Mouse (Mus musculus) erythroblast, adult 5-6 weeks (primary cell): Measurements from ENCODE around the gene H2-Ab1. TPM values are rescaled to one million over a fixed set of nuclear protein-coding genes. Genes with fewer than 3 reads are reported as not detected.
A peak's percentile ranks its signal among the peaks of the same experiment; 100 is the strongest.
"Not testable (repeated sequence)": the region's sequence is repeated elsewhere in the genome, so short reads cannot be mapped to it uniquely, and the experiment has no call there.

Experiments used
- ATAC-seq: replicated peaks from 2 replicates; pipeline ENCODE4 v1.8.0; 2016; ENCODE audit warnings: moderate number of reproducible peaks, mild to moderate bottlenecking, moderate TSS enrichment, inconsistent platforms; ENCODE audit not compliant: poor library complexity, low FRiP score, severe bottlenecking
- total RNA-seq, 2 experiments: library from RNA; stranded (forward) in 1 of 2; stranded (reverse) in 1 of 2; fragments of 150-400 nt in 1 of 2; fragments of 200-764, 138-1000 nt in 1 of 2; gene quantifications; 2 replicates each; pipeline versions ENCODE4 v1.2.3 to v1.2.4; 2015 to 2017; ENCODE audit warnings: low replicate concordance in 2 of 2

Gene H2-Ab1
- total RNA-seq, 2 experiments from 2014 or later: 79.7 to 138 TPM

GRCm38 (mm10) chr17:34304751-34305150 lies 47.3 kb downstream of the H2-Ab1 start:
- ATAC-seq: no peak

GRCm38 (mm10) chr17:34305380-34306030 lies 48.0 kb downstream of the H2-Ab1 start, which contains the start of gene H2-Eb1:
TSS of gene H2-Eb1 (plus strand) at chr17:34305867.
- ATAC-seq: no peak

GRCm38 (mm10) chr17:34306407-34306806 lies 48.9 kb downstream of the H2-Ab1 start:
- no peak for ATAC-seq

GRCm38 (mm10) chr17:34307216-34307615 lies 49.7 kb downstream of the H2-Ab1 start:
- ATAC-seq: no peak

- ATAC-seq: no peak
Observed at GRCm38 (mm10) chr17:34308161-34308560, 50.7 kb downstream of the H2-Ab1 start.

- no peak for ATAC-seq
Observed at GRCm38 (mm10) chr17:34309225-34309624, 51.7 kb downstream of the H2-Ab1 start.

GRCm38 (mm10) chr17:34309683-34310385 lies 52.3 kb downstream of the H2-Ab1 start:
- ATAC-seq: no peak

GRCm38 (mm10) chr17:34310526-34310925 lies 53.0 kb downstream of the H2-Ab1 start:
- not testable (repeated sequence) for ATAC-seq

- ATAC-seq: no peak
Observed at GRCm38 (mm10) chr17:34312185-34312584, 54.7 kb downstream of the H2-Ab1 start.

- ATAC-seq: peak; percentile 81
Observed at GRCm38 (mm10) chr17:34313393-34313792, 55.9 kb downstream of the H2-Ab1 start.

- no peak for ATAC-seq
Observed at GRCm38 (mm10) chr17:34314286-34314685, 56.8 kb downstream of the H2-Ab1 start.

- ATAC-seq: no peak
Observed at GRCm38 (mm10) chr17:34315512-34315911, 58.0 kb downstream of the H2-Ab1 start.

GRCm38 (mm10) chr17:34316697-34317096 lies 59.2 kb downstream of the H2-Ab1 start:
- ATAC-seq: no peak

GRCm38 (mm10) chr17:34317275-34317674 lies 59.8 kb downstream of the H2-Ab1 start:
- no peak for ATAC-seq

Other genes with a start within 250 kb of the H2-Ab1 start
- gene Ring1, start 233.0 kb upstream of the H2-Ab1 start, total RNA-seq (2015; ENCODE audit: low replicate concordance): 1.9 and 9.2 TPM in 2 replicates
- 2.0 and 2.8 TPM in 2 replicates for gene Ring1, start 233.0 kb upstream of the H2-Ab1 start, total RNA-seq (2017; ENCODE audit: low replicate concordance)
- gene H2-Ke6, start 229.6 kb upstream of the H2-Ab1 start, total RNA-seq (2015; ENCODE audit: low replicate concordance): 26.5 and 50.7 TPM in 2 replicates
- gene H2-Ke6, start 229.6 kb upstream of the H2-Ab1 start, total RNA-seq (2017; ENCODE audit: low replicate concordance): 15.0 and 17.8 TPM in 2 replicates
- not detected in 2 replicates for gene Slc39a7, start 226.0 kb upstream of the H2-Ab1 start, total RNA-seq (2015; ENCODE audit: low replicate concordance)
- 11.5 and 16.6 TPM in 2 replicates for gene Slc39a7, start 226.0 kb upstream of the H2-Ab1 start, total RNA-seq (2017; ENCODE audit: low replicate concordance)
- gene Rxrb, start 225.9 kb upstream of the H2-Ab1 start, total RNA-seq (2015; ENCODE audit: low replicate concordance): 7.1 and 8.3 TPM in 2 replicates
- gene Rxrb, start 225.9 kb upstream of the H2-Ab1 start, total RNA-seq (2017; ENCODE audit: low replicate concordance): 10.7 and 12.0 TPM in 2 replicates
- gene Col11a2, start 218.3 kb upstream of the H2-Ab1 start, total RNA-seq (2015; ENCODE audit: low replicate concordance): 1.3 TPM in 1 of 2 replicates, not detected in the other
- 4.3 and 7.0 TPM in 2 replicates for gene Col11a2, start 218.3 kb upstream of the H2-Ab1 start, total RNA-seq (2017; ENCODE audit: low replicate concordance)
- gene H2-Oa, start 165.3 kb upstream of the H2-Ab1 start, total RNA-seq (2015; ENCODE audit: low replicate concordance): 0.84 and 7.9 TPM in 2 replicates
- gene H2-Oa, start 165.3 kb upstream of the H2-Ab1 start, total RNA-seq (2017; ENCODE audit: low replicate concordance): 1.1 TPM in 1 of 2 replicates, not detected in the other
- 15.9 and 37.5 TPM in 2 replicates for gene H2-DMa, start 138.1 kb upstream of the H2-Ab1 start, total RNA-seq (2015; ENCODE audit: low replicate concordance)
- gene H2-DMa, start 138.1 kb upstream of the H2-Ab1 start, total RNA-seq (2017; ENCODE audit: low replicate concordance): 11.7 and 13.3 TPM in 2 replicates
- gene Brd2, start 135.1 kb upstream of the H2-Ab1 start, total RNA-seq (2015; ENCODE audit: low replicate concordance): 36.1 and 75.0 TPM in 2 replicates
- gene Brd2, start 135.1 kb upstream of the H2-Ab1 start, total RNA-seq (2017; ENCODE audit: low replicate concordance): 114 and 135 TPM in 2 replicates
- 2.5 TPM in 1 of 2 replicates, not detected in the other for gene H2-DMb2, start 114.4 kb upstream of the H2-Ab1 start, total RNA-seq (2015; ENCODE audit: low replicate concordance)
- 3.2 and 3.6 TPM in 2 replicates for gene H2-DMb2, start 114.4 kb upstream of the H2-Ab1 start, total RNA-seq (2017; ENCODE audit: low replicate concordance)
- gene H2-DMb1, start 104.6 kb upstream of the H2-Ab1 start, total RNA-seq (2015; ENCODE audit: low replicate concordance): 6.1 and 9.6 TPM in 2 replicates
- 7.1 and 15.8 TPM in 2 replicates for gene H2-DMb1, start 104.6 kb upstream of the H2-Ab1 start, total RNA-seq (2017; ENCODE audit: low replicate concordance)
- 6.9 and 12.1 TPM in 2 replicates for gene Tap1, start 70.1 kb upstream of the H2-Ab1 start, total RNA-seq (2015; ENCODE audit: low replicate concordance)
- 13.3 and 24.7 TPM in 2 replicates for gene Tap1, start 70.1 kb upstream of the H2-Ab1 start, total RNA-seq (2017; ENCODE audit: low replicate concordance)
- 16.1 and 55.0 TPM in 2 replicates for gene Psmb9, start 69.9 kb upstream of the H2-Ab1 start, total RNA-seq (2015; ENCODE audit: low replicate concordance)
- 17.2 and 29.1 TPM in 2 replicates for gene Psmb9, start 69.9 kb upstream of the H2-Ab1 start, total RNA-seq (2017; ENCODE audit: low replicate concordance)
- gene Psmb8, start 60.0 kb upstream of the H2-Ab1 start, total RNA-seq (2015; ENCODE audit: low replicate concordance): 35.5 and 50.4 TPM in 2 replicates
- gene Psmb8, start 60.0 kb upstream of the H2-Ab1 start, total RNA-seq (2017; ENCODE audit: low replicate concordance): 34.0 and 37.2 TPM in 2 replicates
- gene Tap2, start 54.2 kb upstream of the H2-Ab1 start, total RNA-seq (2015; ENCODE audit: low replicate concordance): 0.38 and 5.2 TPM in 2 replicates
- 7.8 and 11.2 TPM in 2 replicates for gene Tap2, start 54.2 kb upstream of the H2-Ab1 start, total RNA-seq (2017; ENCODE audit: low replicate concordance)
- gene H2-Ob, start 18.8 kb upstream of the H2-Ab1 start, total RNA-seq (2015; ENCODE audit: low replicate concordance): 4.8 and 8.1 TPM in 2 replicates
- gene H2-Ob, start 18.8 kb upstream of the H2-Ab1 start, total RNA-seq (2017; ENCODE audit: low replicate concordance): 1.4 TPM in 1 of 2 replicates, not detected in the other
- gene H2-Aa, start 30.1 kb downstream of the H2-Ab1 start, total RNA-seq (2015; ENCODE audit: low replicate concordance): 92.2 and 127 TPM in 2 replicates
- gene H2-Aa, start 30.1 kb downstream of the H2-Ab1 start, total RNA-seq (2017; ENCODE audit: low replicate concordance): 32.1 and 32.2 TPM in 2 replicates
- 6.5 and 9.8 TPM in 2 replicates for gene H2-Eb1, start 48.2 kb downstream of the H2-Ab1 start, total RNA-seq (2015; ENCODE audit: low replicate concordance)
- gene H2-Eb1, start 48.2 kb downstream of the H2-Ab1 start, total RNA-seq (2017; ENCODE audit: low replicate concordance): 15.9 and 53.1 TPM in 2 replicates
- not detected in 2 replicates for gene H2-Eb2, start 68.0 kb downstream of the H2-Ab1 start, total RNA-seq (2015; ENCODE audit: low replicate concordance)
- gene H2-Eb2, start 68.0 kb downstream of the H2-Ab1 start, total RNA-seq (2017; ENCODE audit: low replicate concordance): not detected in 2 replicates
- gene Btnl2, start 97.1 kb downstream of the H2-Ab1 start, total RNA-seq (2015; ENCODE audit: low replicate concordance): 0.96 TPM in 1 of 2 replicates, not detected in the other
- 0.09 and 0.42 TPM in 2 replicates for gene Btnl2, start 97.1 kb downstream of the H2-Ab1 start, total RNA-seq (2017; ENCODE audit: low replicate concordance)
- gene Btnl1, start 119.4 kb downstream of the H2-Ab1 start, total RNA-seq (2015; ENCODE audit: low replicate concordance): not detected in 2 replicates
- gene Btnl1, start 119.4 kb downstream of the H2-Ab1 start, total RNA-seq (2017; ENCODE audit: low replicate concordance): not detected in 2 replicates
- not detected in 2 replicates for gene BC051142, start 141.1 kb downstream of the H2-Ab1 start, total RNA-seq (2015; ENCODE audit: low replicate concordance)
- gene BC051142, start 141.1 kb downstream of the H2-Ab1 start, total RNA-seq (2017; ENCODE audit: low replicate concordance): not detected in 2 replicates
- 0.84 TPM in 1 of 2 replicates, not detected in the other for gene Btnl4, start 219.6 kb downstream of the H2-Ab1 start, total RNA-seq (2015; ENCODE audit: low replicate concordance)
- gene Btnl4, start 219.6 kb downstream of the H2-Ab1 start, total RNA-seq (2017; ENCODE audit: low replicate concordance): not detected in 2 replicates